Mouse (Mus musculus): Measurements from ENCODE around the gene Plscr3. TPM values are rescaled to one million over a fixed set of nuclear protein-coding genes. Genes with fewer than 3 reads are reported as not detected.

Plscr3 gene
- total and polyA plus RNA-seq, 2 experiments from 2014 or later = 26.3 to 32.2 TPM

GRCm38 (mm10) chr11:69864138-69864860 lies 18.1 kb downstream of the Plscr3 start:
- Histone ChIP-seq H3K9ac (replicated peaks; ENCODE audit: low read length) (no peak overlapping the region), H3K27ac (no peak overlapping the region), H3K4me3 (ENCODE audit: low read length) (no peak overlapping the region), H3K4me1 (ENCODE audit: insufficient read depth, low read length) (no peaks in the 10 kb centered on the region), H3K4me2 (ENCODE audit: low read depth, low read length) (no peak overlapping the region), H3K27me3 (ENCODE audit: insufficient read depth, low read length) (0 out of 2 replicates have a peak, but pooled peaks cover under 1% of the 10 kb centered on the region), H3K36me3 (ENCODE audit: insufficient read depth, low read length) (no peaks in the 10 kb centered on the region), H3K9me3 (ENCODE audit: low read length) (no peaks in the 10 kb centered on the region)
- no peak for TF ChIP-seq CTCF (IDR thresholded peaks at IDR 0.05; ENCODE audit: low read depth)
- ATAC-seq = no peak
- 44% methylated on average over 8 of the region's 8 CpGs for WGBS
- DNase-seq (ENCODE audit: low spot score) = no peak

GRCm38 (mm10) chr11:69865561-69865960 lies 19.4 kb downstream of the Plscr3 start:
- Histone ChIP-seq H3K9me3 (ENCODE audit: low read length) (no peaks in the 10 kb centered on the region), H3K4me1 (ENCODE audit: insufficient read depth, low read length) (no peaks in the 10 kb centered on the region), H3K36me3 (ENCODE audit: insufficient read depth, low read length) (no peaks in the 10 kb centered on the region), H3K4me2 (ENCODE audit: low read depth, low read length) (no peak overlapping the region), H3K4me3 (ENCODE audit: low read length) (no peak overlapping the region), H3K27ac (no peak overlapping the region), H3K9ac (replicated peaks; ENCODE audit: low read length) (no peak overlapping the region), H3K27me3 (ENCODE audit: insufficient read depth, low read length) (no peaks in the 10 kb centered on the region)
- TF ChIP-seq CTCF (IDR thresholded peaks at IDR 0.05; ENCODE audit: low read depth) = no peak
- DNase-seq (ENCODE audit: low spot score) = no peak
- 65% methylated on average over 9 of the region's 9 CpGs for WGBS
- ATAC-seq = no peak

GRCm38 (mm10) chr11:69867335-69867734 lies 21.2 kb downstream of the Plscr3 start:
- Histone ChIP-seq H3K4me1 (ENCODE audit: insufficient read depth, low read length) (no peaks in the 10 kb centered on the region), H3K4me3 (ENCODE audit: low read length) (no peak overlapping the region), H3K9me3 (ENCODE audit: low read length) (no peaks in the 10 kb centered on the region), H3K36me3 (ENCODE audit: insufficient read depth, low read length) (no peaks in the 10 kb centered on the region), H3K27ac (no peak overlapping the region), H3K9ac (replicated peaks; ENCODE audit: low read length) (no peak overlapping the region), H3K27me3 (ENCODE audit: insufficient read depth, low read length) (no peaks in the 10 kb centered on the region), H3K4me2 (ENCODE audit: low read depth, low read length) (no peak overlapping the region)
- TF ChIP-seq CTCF (IDR thresholded peaks at IDR 0.05; ENCODE audit: low read depth) = no peak
- no peak for DNase-seq (ENCODE audit: low spot score)
- no peak for ATAC-seq
- WGBS = 65% methylated on average over 9 of the region's 9 CpGs

GRCm38 (mm10) chr11:69870289-69871069 lies 24.3 kb downstream of the Plscr3 start:
- no peaks in the 10 kb centered on the region for H3K36me3 ChIP-seq (ENCODE audit: insufficient read depth, low read length)
- H3K27ac ChIP-seq = no peak overlapping the region
- no peaks in the 10 kb centered on the region for H3K9me3 ChIP-seq (ENCODE audit: low read length)
- WGBS = 85% methylated on average over 2 of the region's 2 CpGs
- ATAC-seq (no peak), DNase-seq (ENCODE audit: low spot score) (no peak)
- H3K4me3 ChIP-seq (ENCODE audit: low read length) = no peak overlapping the region
- H3K4me2 ChIP-seq (ENCODE audit: low read depth, low read length) = no peak overlapping the region
- no peaks in the 10 kb centered on the region for H3K4me1 ChIP-seq (ENCODE audit: insufficient read depth, low read length)
- no peak for TF ChIP-seq CTCF (IDR thresholded peaks at IDR 0.05; ENCODE audit: low read depth)
- H3K9ac ChIP-seq (replicated peaks; ENCODE audit: low read length) = no peak overlapping the region
- no peaks in the 10 kb centered on the region for H3K27me3 ChIP-seq (ENCODE audit: insufficient read depth, low read length)

GRCm38 (mm10) chr11:69871822-69872221 lies 25.6 kb downstream of the Plscr3 start:
- Histone ChIP-seq H3K4me1 (ENCODE audit: insufficient read depth, low read length) (no peaks in the 10 kb centered on the region), H3K36me3 (ENCODE audit: insufficient read depth, low read length) (no peaks in the 10 kb centered on the region), H3K4me2 (ENCODE audit: low read depth, low read length) (no peak overlapping the region), H3K9me3 (ENCODE audit: low read length) (no peaks in the 10 kb centered on the region), H3K27me3 (ENCODE audit: insufficient read depth, low read length) (no peaks in the 10 kb centered on the region), H3K4me3 (ENCODE audit: low read length) (no peak overlapping the region), H3K9ac (replicated peaks; ENCODE audit: low read length) (no peak overlapping the region), H3K27ac (no peak overlapping the region)
- DNase-seq (ENCODE audit: low spot score) (no peak), ATAC-seq (no peak)
- no peak for TF ChIP-seq CTCF (IDR thresholded peaks at IDR 0.05; ENCODE audit: low read depth)
- 91% methylated on average over 7 of the region's 7 CpGs for WGBS

- no peak for ATAC-seq
- 67% methylated on average over 4 of the region's 4 CpGs for WGBS
- Histone ChIP-seq H3K27ac (no peak overlapping the region), H3K9me3 (ENCODE audit: low read length) (no peaks in the 10 kb centered on the region), H3K4me2 (ENCODE audit: low read depth, low read length) (no peak overlapping the region), H3K9ac (replicated peaks; ENCODE audit: low read length) (no peak overlapping the region), H3K4me3 (ENCODE audit: low read length) (no peak overlapping the region), H3K4me1 (ENCODE audit: insufficient read depth, low read length) (peaks cover 5% of the 10 kb centered on the region; the same call in 1 of the 2 replicates), H3K36me3 (ENCODE audit: insufficient read depth, low read length) (no peaks in the 10 kb centered on the region), H3K27me3 (ENCODE audit: insufficient read depth, low read length) (no peaks in the 10 kb centered on the region)
- DNase-seq (ENCODE audit: low spot score) = no peak
- no peak for TF ChIP-seq CTCF (IDR thresholded peaks at IDR 0.05; ENCODE audit: low read depth)
Measured at GRCm38 (mm10) chr11:69872451-69872850, 26.3 kb downstream of the Plscr3 start.

Measured in hindbrain, postnatal 0 days (tissue).